Mouse (Mus musculus) skeletal muscle tissue, postnatal 0 days (tissue): ENCODE results near the gene Enpp1. TPM values are rescaled to one million over a fixed set of nuclear protein-coding genes. Genes with fewer than 3 reads are reported as not detected.

Source experiments
- polyA plus RNA-seq: library from polyadenylated mRNA; unstranded; fragments of >200 nt; fragmentation: Nextera tagmentation; extraction: Ambion mirVana; gene quantifications from 2 replicates; pipeline ENCODE4 v1.2.1, GENCODE M21; 2015

The Enpp1 gene
- 1.8 and 2.5 TPM in 2 replicates for polyA plus RNA-seq

GRCm38 (mm10) chr10:24711480-24712366 is at the start of gene Enpp1:
Gene Enpp1, minus strand, starts transcription at chr10:24712159.

GRCm38 (mm10) chr10:24595250-24596002 is 116.5 kb downstream of the Enpp1 start, which contains the start of gene Ccn2:
Gene Ccn2, plus strand, starts transcription at chr10:24595442.

Other genes with a start within 250 kb of the Enpp1 start
- 5.9 and 6.0 TPM in 2 replicates for gene Ccn2, start 116.7 kb downstream of the Enpp1 start, polyA plus RNA-seq
- gene Enpp3, start 130.7 kb upstream of the Enpp1 start, polyA plus RNA-seq, result 5.2 and 6.6 TPM in 2 replicates
- gene Med23, start 157.8 kb upstream of the Enpp1 start, polyA plus RNA-seq, result 5.9 and 7.7 TPM in 2 replicates
- gene Arg1, start 215.3 kb upstream of the Enpp1 start, polyA plus RNA-seq, result 1.2 TPM in 2 replicates